Mouse (Mus musculus) left cerebral cortex, adult 8-10 months (tissue): Measurements from ENCODE around the gene Ccdc88c. TPM values are rescaled to one million over a fixed set of nuclear protein-coding genes. Genes with fewer than 3 reads are reported as not detected.

ENCODE experiments used
- DNase-seq, 2 experiments: peaks; one replicate each; pipeline ENCODE4 v3.0.0; 2022; ENCODE audit warnings: low spot score in 2 of 2
- total RNA-seq, 4 experiments: library from RNA; stranded (reverse); gene quantifications; 2 replicates each; pipeline ENCODE4 v1.2.4; 2022

Gene Ccdc88c
- total RNA-seq, 4 experiments from 2014 or later = 28.9 to 31.3 (median 29.3) TPM

DNA sequence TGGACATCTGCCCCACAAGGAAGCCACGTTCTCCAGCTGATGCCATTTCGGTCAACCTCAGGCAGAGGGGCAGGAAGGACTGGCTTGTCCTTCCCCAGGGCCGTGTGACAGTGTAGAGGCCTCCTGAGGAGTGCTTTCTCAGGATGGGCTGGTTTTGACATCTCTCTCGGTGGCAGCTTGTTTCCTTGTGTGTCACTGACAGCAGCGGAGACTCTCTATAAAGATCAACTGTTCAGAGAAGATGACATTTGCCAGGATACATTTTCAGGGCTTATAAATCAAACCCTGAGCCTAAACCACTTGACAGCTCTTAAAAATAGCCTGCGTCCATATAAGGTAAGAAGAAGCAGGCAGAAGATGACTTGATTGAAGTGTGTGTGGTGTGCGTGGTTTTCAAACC, 59.0 kb downstream of the Ccdc88c start:
- DNase-seq = no peak

DNA sequence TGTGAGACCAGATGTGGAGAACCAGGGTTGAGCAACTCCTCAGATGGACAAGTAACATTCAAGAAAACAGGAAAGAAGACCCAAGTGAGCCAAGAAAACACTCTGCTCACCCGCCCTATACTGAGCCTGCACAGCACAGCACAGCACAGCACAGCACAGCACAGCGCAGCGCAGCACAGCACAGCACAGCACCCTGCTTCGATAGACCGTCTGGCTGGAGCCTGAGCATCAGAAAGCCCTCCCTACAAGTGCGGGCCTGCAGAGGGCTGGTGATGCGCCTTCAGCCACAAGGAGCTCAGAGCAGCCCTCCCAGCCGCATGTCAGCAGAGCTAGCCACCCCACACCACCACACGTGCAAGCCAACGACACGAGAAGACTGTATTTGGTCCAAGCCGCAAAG, 61.5 kb downstream of the Ccdc88c start:
- no peak for DNase-seq

DNA sequence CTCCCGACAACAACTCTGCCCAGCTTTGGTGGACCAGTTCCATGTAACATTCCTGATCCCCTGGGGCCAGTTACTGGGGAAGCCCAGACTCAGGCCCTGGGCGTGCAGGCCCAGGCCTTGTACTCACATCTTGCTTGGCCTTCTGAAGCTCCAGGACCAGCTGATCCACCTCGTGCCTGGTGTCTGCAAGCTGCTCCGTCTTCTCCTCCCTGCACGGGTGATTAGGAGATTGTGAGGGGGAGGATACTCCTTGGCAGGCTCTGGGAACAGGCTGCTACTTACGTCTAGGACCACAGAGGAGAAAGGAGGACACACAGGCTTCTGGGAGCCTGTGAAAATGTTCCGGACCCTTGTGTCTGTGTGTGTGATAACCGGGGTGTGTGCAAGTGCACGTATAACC, 62.6 kb downstream of the Ccdc88c start:
- DNase-seq = no peak

DNA sequence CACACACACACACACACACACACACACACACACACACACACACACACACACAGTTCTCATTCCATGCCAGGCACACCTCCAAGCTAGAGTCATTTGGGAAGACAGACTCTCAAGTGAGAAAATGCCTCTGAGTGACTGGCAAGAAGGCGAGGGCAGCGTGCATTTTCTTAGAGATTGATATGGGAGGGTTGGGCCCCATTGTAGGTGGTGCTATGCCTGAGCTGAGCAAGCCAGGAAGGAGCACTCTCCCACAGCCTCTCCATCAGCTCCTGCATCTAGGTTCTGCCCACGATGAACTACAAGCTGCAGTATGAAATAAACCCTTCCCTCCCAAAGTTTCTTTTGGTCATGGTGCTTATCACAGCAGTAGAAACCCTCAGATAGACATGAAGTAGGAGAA, 63.6 kb downstream of the Ccdc88c start:
- DNase-seq = peak in 1 of 2 experiments; percentile 48

DNA sequence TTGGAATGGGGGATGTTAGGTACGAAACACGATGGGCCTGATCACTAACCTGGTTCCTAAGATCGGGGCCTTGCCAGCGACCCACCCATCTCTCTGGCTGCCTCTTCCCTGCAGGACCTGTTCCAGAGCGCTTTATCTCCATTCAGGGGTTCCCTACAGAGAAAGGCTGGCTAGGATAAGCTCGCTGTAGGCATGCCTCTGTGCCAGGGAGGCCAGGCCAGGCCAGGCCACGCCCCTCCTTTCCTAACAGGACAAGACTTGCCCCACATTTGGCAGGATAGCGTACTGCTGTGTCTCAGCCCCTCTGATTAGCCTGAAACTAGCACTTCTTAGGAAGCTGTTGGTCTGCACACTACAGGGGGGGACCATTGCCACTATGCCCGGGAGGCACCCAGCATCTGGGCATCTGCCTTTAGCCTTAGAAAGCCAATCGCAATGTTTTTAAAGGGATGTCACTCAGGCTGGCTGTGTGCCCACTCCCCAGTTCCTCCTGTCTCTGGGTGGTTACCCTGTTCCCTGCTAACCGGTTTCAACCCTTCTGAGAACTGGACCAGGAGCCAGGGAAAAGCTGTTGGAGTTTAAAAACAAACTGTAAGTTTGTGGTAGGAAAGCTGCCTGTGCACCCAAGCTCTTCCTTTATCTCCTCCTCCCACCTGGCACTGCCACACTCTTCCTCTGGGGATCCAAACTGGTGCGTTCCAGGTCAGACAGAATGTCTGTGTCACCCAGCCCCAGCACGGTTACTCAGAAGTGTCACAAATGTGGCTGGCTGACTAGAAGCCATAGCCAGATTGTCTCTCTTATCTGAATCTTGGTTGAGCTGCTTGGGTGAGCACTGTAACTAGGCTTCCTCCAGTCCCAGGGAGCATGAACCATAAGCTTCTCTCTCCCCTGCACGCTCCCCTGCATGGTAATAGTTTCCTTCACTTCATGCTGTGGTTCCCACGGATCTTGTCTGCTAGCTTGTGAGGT, 69.9 kb downstream of the Ccdc88c start:
- DNase-seq = no peak

GRCm38 (mm10) chr12:100958006-100958405, 70.8 kb downstream of the Ccdc88c start:
- DNase-seq = peak in 1 of 2 experiments; percentile 63

DNA sequence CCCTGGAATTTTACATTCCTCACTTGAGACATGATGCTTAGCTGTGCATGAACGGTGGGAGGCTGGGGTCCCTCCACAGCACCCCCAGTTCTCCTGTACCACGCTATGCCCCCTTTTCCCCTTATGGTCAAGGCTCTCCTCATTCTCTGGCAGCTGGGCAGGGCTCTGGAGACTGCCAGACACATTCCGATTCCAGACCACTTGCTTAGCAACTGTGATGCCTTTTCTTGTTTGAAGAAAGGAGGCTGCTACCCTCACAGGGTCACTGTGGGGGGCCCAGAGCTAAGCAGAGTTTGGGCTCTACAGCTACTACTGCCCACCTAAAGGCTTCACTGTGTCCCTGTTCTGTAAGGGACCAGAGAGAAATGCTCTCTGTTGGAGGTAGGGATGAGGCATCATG, 71.6 kb downstream of the Ccdc88c start:
- no peak for DNase-seq

- no peak for DNase-seq
Measured at GRCm38 (mm10) chr12:100956825-100957224, 72.0 kb downstream of the Ccdc88c start.

DNA sequence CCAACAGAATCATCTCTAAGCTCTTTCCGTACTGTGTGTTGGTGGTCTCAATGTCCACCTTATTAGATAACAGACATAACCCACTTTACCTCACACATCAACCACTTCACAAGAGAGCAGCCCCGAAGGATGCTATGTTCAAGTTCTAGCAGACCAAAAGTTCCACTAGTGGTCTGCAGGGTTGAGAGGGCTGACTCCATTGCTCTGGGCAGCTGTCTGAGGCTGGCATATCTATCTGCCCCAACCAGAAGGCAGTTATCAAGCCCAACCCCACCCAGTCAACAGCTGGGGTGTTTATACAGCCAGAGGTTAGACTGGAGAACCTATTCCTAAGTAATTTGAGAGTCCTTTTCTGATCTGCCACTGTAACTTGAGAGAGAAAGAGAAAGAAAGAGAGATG, 72.8 kb downstream of the Ccdc88c start:
- no peak for DNase-seq

DNA sequence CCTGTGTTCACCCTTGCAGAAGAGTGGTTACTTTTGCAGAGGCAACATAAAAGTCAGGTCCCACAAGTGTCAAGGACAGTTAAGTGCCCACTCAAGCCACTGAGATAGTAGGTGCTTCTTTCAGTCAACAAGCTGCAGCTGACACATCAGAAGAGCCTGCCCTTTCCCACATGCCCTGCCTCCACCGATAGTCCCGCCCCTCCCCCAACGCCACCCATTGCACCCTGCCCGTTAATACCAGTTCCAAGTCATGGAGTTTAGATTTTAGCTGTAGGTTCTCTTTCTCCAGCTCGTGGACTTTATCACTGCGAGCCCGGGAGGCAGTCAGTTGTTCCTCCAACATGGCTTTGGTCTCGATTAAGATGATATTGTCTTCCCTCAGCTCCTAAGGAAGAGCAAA, 74.9 kb downstream of the Ccdc88c start:
- no peak for DNase-seq

DNA sequence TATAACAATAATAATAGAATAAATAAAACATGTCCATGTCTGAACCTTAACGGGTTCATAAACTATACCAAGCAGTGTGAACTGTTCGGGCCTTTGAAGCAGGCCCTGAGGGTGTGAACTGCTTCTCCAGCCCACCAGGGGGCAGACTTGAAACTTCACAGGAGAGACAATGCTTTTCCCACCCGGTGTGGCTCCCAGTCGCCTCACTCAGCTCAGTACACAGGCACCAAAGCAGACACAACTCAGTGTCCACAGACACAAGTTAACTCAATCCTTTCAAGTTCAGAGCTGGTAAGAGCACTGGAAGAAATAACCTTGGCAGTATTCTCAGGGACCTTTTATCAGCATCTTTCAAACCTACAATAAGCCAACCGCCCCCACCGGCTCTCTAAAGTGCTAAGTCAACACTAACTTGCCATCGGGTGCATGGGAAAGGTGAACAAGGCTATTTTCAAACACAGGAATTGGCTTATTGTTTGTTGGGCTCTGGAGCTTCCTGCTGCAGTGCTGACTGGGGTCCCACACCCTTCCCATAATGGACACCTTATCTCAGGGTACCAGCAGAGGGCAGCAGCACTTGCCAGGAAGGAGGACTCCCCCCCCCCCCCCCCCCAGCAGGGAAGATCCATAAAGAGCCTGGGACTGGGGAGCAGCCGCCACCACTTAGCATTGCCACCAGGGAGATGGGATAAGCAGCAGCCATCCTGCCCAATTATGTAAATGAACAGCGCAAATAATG, 76.5 kb downstream of the Ccdc88c start:
- peak; percentile 51 to 62 for DNase-seq

GRCm38 (mm10) chr12:100949146-100949545, 79.7 kb downstream of the Ccdc88c start:
- no peak for DNase-seq

GRCm38 (mm10) chr12:100948021-100948420, 80.8 kb downstream of the Ccdc88c start:
- DNase-seq = no peak

- no peak for DNase-seq
Measured at GRCm38 (mm10) chr12:100945948-100946347, 82.9 kb downstream of the Ccdc88c start.

DNA sequence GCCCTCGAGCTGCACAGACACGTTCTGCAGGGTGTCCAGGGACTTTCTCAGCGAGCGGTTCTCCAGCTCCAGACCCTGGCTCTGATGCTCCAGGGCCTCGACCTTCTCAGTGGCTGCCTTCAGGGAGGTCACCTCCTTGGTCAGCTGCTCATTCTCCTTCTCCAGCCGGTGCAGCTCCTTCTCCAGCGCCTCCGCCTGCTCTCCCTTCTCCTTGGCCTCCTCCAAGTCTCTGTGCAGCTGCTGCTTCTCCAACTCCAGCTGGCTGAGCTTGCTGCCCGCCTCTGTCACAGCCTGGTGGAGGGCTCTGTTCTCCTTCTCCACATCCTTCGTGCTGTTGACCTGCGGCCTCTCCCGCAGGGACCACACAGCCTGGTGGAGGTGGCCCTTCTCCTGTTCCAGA, 83.4 kb downstream of the Ccdc88c start:
- DNase-seq = no peak

GRCm38 (mm10) chr12:100944921-100945336, 83.9 kb downstream of the Ccdc88c start:
- DNase-seq = no peak

DNA sequence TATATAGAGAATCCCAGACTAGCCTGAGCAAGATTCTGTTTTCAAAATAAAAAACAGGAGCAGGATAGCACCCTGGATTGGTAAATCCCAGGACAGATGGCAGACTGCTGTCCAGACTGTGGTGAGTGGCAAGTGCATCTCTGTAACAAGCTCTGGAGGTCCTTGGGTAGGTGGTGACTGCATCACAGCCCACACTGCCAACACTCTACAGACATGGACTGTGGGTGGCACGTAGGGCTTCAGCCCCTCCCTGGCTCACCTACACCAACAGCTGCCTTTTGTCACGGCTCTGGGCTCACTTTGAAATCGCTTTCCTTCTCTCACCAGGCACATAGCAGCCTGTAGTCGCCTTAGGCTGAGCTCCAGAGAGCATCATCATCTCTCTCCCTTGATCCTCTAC, 85.7 kb downstream of the Ccdc88c start:
- DNase-seq = no peak

GRCm38 (mm10) chr12:100941361-100941760, 87.5 kb downstream of the Ccdc88c start:
- DNase-seq = no peak

GRCm38 (mm10) chr12:100937441-100938360, 91.2 kb downstream of the Ccdc88c start:
- DNase-seq = no peak

GRCm38 (mm10) chr12:100936737-100937136, 92.1 kb downstream of the Ccdc88c start:
- no peak for DNase-seq

DNA sequence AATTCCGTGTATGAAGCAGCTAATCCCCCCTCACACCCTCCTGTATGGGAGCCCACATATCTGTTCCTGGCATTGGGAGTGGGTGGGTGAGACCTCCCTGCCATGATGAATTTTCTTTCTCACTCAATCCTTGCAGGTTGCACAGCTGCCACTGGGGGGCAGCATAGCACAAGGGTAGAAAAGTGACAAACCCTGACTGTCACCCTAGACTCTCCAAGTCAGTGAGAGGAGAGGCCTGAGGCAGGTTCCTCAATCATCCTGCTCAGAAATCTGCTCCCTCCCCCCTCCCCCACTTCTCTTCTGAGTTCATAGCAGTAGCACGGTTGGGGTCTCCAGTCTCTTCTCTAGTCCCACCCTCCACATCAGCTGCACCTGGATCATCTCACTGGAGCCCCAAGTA, 92.7 kb downstream of the Ccdc88c start:
- peak in 1 of 2 experiments; percentile 87 for DNase-seq
